Mouse (Mus musculus) gastrocnemius, adult 2 months (tissue): Measurements from ENCODE around the gene Scml4. TPM values are rescaled to one million over a fixed set of nuclear protein-coding genes. Genes with fewer than 3 reads are reported as not detected.

Experiments
- DNase-seq: peaks from one replicate; pipeline ENCODE4 v3.0.0; 2022
- H3K27ac ChIP-seq: fragments of 200-600 bp; 2 replicates; pipeline ENCODE4 v1.8.1; 2022; ENCODE audit warnings: mild to moderate bottlenecking
- H3K4me3 ChIP-seq: fragments of 200-600 bp; 2 replicates; pipeline ENCODE4 v1.8.1; 2022; ENCODE audit warnings: mild to moderate bottlenecking, moderate library complexity
- CTCF ChIP-seq: fragments of 200-600 bp; IDR thresholded peaks from 2 replicates; pipeline ENCODE4 v1.8.1; 2022; ENCODE audit warnings: antibody characterized with exemption, mild to moderate bottlenecking, moderate library complexity
- intact Hi-C: fragments of 180-260 bp; cut with DNase I; formaldehyde crosslinking; loops from one replicate; pipeline ENCODE4 v1.15.1; 2025
- total RNA-seq, 2 experiments: library from RNA; stranded (reverse); gene quantifications; 2 replicates each; pipeline ENCODE4 v1.2.3; 2021

Gene Scml4
- total RNA-seq, 2 experiments from 2014 or later = 0.46 to 0.59 TPM

- Histone ChIP-seq H3K4me3 (peak overlapping the region; percentile 68), H3K27ac (peak overlapping the region; percentile 86)
- intact Hi-C loops = no loop called here
- TF ChIP-seq CTCF = no peak
- DNase-seq = peak; percentile 40
Observed at GRCm38 (mm10) chr10:42864696-42865095, 4.5 kb downstream of the Scml4 start.

- no peak for TF ChIP-seq CTCF
- Histone ChIP-seq H3K27ac (no peak overlapping the region), H3K4me3 (no peak overlapping the region)
- intact Hi-C loops = no loop called here
- DNase-seq = no peak
Observed at GRCm38 (mm10) chr10:42868416-42868815, 8.2 kb downstream of the Scml4 start.

GRCm38 (mm10) chr10:42869467-42869866 is 9.3 kb downstream of the Scml4 start:
- no peak for DNase-seq
- intact Hi-C loops = no loop called here
- Histone ChIP-seq H3K27ac (no peak overlapping the region), H3K4me3 (no peak overlapping the region)
- TF ChIP-seq CTCF = no peak

- intact Hi-C loops = no loop called here
- peak; percentile 59 for DNase-seq
- Histone ChIP-seq H3K4me3 (peak overlapping the region; percentile 9; the same call in 1 of the 2 replicates), H3K27ac (peak overlapping the region; percentile 51; the same call in 1 of the 2 replicates)
- TF ChIP-seq CTCF = no peak
Observed at GRCm38 (mm10) chr10:42872269-42873010, 12.3 kb downstream of the Scml4 start.

- DNase-seq = no peak
- no peak overlapping the region for H3K27ac ChIP-seq
- no peak for TF ChIP-seq CTCF
- intact Hi-C loops = no loop called here
- H3K4me3 ChIP-seq = no peak overlapping the region
Observed at GRCm38 (mm10) chr10:42873077-42873595, 13.0 kb downstream of the Scml4 start.

GRCm38 (mm10) chr10:42876172-42876571 is 16.0 kb downstream of the Scml4 start:
- no peak overlapping the region for H3K4me3 ChIP-seq
- TF ChIP-seq CTCF = no peak
- H3K27ac ChIP-seq = no peak overlapping the region
- intact Hi-C loops = no loop called here
- no peak for DNase-seq

- no peak for TF ChIP-seq CTCF
- H3K4me3 ChIP-seq = no peak overlapping the region
- intact Hi-C loops = no loop called here
- no peak overlapping the region for H3K27ac ChIP-seq
- DNase-seq = no peak
Observed at GRCm38 (mm10) chr10:42879269-42879681, 19.1 kb downstream of the Scml4 start.

- no peak for DNase-seq
- Histone ChIP-seq H3K4me3 (no peak overlapping the region), H3K27ac (no peak overlapping the region)
- TF ChIP-seq CTCF = no peak
- intact Hi-C loops = no loop called here
Observed at GRCm38 (mm10) chr10:42879682-42880081, 19.5 kb downstream of the Scml4 start.

GRCm38 (mm10) chr10:42887040-42887439 is 26.9 kb downstream of the Scml4 start:
- no peak for DNase-seq
- intact Hi-C loops = no loop called here
- no peak for TF ChIP-seq CTCF
- no peak overlapping the region for H3K4me3 ChIP-seq
- no peak overlapping the region for H3K27ac ChIP-seq

GRCm38 (mm10) chr10:42888241-42888640 is 28.1 kb downstream of the Scml4 start:
- peak overlapping the region; percentile 73 for H3K27ac ChIP-seq
- H3K4me3 ChIP-seq = no peak overlapping the region
- no peak for TF ChIP-seq CTCF
- DNase-seq = peak; percentile 24
- intact Hi-C loops = no loop called here

GRCm38 (mm10) chr10:42890365-42890764 is 30.2 kb downstream of the Scml4 start:
- Histone ChIP-seq H3K27ac (peak overlapping the region; percentile 77), H3K4me3 (no peak overlapping the region)
- peak; percentile 88 for DNase-seq
- intact Hi-C loops = loop anchor here (5.0 kb wide), 1 partner anchor 48 kb away; no protein-coding TSS in a partner anchor
- no peak for TF ChIP-seq CTCF

GRCm38 (mm10) chr10:42892250-42892649 is 32.1 kb downstream of the Scml4 start:
- Histone ChIP-seq H3K4me3 (no peak overlapping the region), H3K27ac (no peak overlapping the region; the same call in 1 of the 2 replicates)
- intact Hi-C loops = loop anchor here (5.0 kb wide), 1 partner anchor 50 kb away; no protein-coding TSS in a partner anchor
- no peak for TF ChIP-seq CTCF
- no peak for DNase-seq

GRCm38 (mm10) chr10:42892987-42893386 is 32.8 kb downstream of the Scml4 start:
- no peak overlapping the region for H3K4me3 ChIP-seq
- intact Hi-C loops = loop anchor here (5.0 kb wide), 1 partner anchor 51 kb away; no protein-coding TSS in a partner anchor
- TF ChIP-seq CTCF = no peak
- no peak overlapping the region for H3K27ac ChIP-seq
- no peak for DNase-seq
